Mouse (Mus musculus): ENCODE measurements around the gene Fignl2.

DNA sequence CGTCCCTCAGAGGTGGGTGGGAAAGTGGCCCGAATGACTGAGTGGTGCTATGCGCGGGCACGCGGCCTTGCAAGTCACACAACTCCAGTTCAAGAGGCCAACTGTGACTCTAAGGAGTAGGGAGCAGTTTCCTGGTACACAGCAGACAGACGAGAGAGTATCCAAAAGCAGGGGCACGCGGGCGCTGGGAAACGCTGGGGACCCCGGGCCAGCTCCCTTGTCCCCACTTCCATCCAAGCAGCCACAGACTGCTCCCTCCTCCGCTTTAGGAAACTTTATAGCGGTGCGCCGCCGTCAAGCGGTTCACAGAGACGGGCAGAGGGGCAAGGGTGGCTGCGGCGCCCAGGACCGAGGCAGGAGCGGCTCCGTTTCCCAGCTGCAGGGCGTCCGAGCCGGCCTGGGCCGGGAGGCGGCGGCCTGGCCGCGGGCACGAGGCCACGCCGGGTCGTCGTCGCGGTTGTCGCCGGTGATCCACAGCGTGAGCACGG is 32.3 kb downstream of the Fignl2 start:
- TF ChIP-seq POLR2AphosphoS2 (IDR thresholded peaks at IDR 0.05; ENCODE audit: low read length), result no peak
- TF ChIP-seq POLR2A (IDR thresholded peaks at IDR 0.05; ENCODE audit: control insufficient read depth in 1 of 2, insufficient read depth in 1 of 2, low read depth in 1 of 2, low read length in 2 of 2, poor library complexity in 1 of 2), result no peak
- no peak for TF ChIP-seq CTCF (IDR thresholded peaks at IDR 0.05 in 2 of 3, conservative IDR thresholded peaks at IDR 0.05 in 1 of 3; ENCODE audit: control insufficient read depth in 1 of 3, insufficient read depth in 1 of 3, low read depth in 2 of 3, low read length in 3 of 3, poor library complexity in 1 of 3, severe bottlenecking in 1 of 3)
- TF ChIP-seq MAFK (IDR thresholded peaks at IDR 0.05; ENCODE audit: borderline replicate concordance, low read depth, low read length), result no peak
- no peak for TF ChIP-seq ETS1 (IDR thresholded peaks at IDR 0.05; ENCODE audit: low read depth, low read length)
- no peak for TF ChIP-seq USF2 (IDR thresholded peaks at IDR 0.05; ENCODE audit: borderline replicate concordance in 1 of 2, insufficient read depth in 1 of 2, low read depth in 1 of 2, low read length in 2 of 2)

Data from MEL (cell line).